Mouse (Mus musculus) embryo, embryonic 9.5 days (tissue): ENCODE results near the gene Helz.

Experiments used
- DNase-seq: peaks from one replicate; pipeline ENCODE4 v3.0.0-alpha.2; 2017; ENCODE audit errors: extremely low spot score

Gene Helz

DNA sequence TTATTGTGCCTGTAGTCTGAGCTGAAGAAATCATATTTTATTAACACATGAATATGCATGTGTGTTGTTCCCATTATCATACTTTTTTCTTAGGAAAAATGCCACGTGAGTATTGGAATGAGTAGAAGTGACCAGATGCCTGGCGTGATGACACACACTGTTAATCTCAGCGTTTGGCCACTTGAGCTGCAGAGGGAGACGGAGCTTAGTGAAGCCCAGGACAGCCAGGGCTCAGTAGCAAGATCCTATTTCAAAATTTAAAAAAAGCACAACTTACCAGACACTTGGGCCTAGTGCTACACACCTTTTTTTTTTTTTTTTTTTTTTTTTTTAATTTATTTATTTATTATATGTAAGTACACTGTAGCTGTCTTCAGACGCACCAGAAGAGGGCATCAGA, 68.0 kb downstream of the Helz start:
- DNase-seq, result no peak

DNA sequence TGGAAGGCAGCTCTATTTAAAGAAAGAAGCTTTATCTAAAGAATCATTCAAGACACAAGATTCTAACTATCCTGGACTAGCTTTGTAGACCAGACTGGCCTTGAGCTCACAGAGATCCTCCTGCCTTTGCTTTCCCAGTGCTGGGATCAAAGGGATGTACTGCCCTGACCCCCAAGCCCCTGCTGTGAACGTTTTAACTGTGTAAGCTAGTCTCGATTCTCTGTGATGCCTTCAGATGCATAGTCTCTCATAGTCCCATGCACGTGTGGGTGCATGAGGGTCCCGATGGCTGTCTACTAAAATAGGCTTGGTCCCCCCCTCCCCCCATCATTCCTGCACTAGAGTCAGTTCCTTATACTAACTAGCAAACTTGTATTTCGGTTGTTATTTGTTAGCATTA, 70.2 kb downstream of the Helz start:
- no peak for DNase-seq

- DNase-seq, result no peak
Measured at GRCm38 (mm10) chr11:107624661-107625060, 76.9 kb downstream of the Helz start.

DNA sequence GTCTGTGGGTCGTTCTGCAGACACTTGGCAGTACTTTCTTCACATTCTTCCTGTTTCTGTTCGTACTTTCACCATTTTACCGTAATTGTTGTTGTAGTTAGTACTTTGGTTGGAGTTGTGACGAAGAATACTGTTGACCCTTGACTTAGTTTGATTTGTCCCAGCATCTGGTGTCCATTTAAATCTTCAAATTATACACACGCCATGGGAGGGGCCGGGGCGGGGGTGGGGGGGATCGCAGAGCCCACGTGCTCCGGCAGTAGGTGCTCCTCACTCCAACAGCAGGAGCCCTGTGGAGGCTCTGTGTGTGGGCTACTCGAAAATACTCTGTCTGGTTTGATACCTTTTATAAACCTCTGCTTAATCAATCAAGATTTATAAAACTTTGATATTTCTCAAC, 78.0 kb downstream of the Helz start:
- no peak for DNase-seq

GRCm38 (mm10) chr11:107629504-107629903, 81.8 kb downstream of the Helz start:
- peak; percentile 67 for DNase-seq

DNA sequence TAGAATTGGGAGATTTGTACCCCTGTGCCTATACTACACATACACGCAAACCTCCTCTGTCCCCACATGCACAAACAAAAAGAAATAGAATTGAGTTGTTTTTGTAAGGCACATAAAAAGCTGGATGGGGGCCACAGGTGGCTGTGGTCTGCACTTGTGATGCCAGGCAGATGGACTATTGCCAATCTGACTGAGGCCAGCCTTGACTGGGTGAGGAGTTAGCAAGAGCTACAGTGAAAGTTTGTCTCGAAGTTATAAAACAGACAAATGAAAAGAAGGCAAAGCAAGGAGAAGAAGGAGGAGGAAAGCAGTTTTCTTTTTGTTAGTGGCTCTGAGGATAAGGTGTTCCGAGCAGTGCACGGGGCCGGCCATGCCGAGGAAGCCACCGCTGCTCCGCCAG, 82.2 kb downstream of the Helz start:
- DNase-seq, result no peak

GRCm38 (mm10) chr11:107631124-107631523, 83.4 kb downstream of the Helz start:
- no peak for DNase-seq

DNA sequence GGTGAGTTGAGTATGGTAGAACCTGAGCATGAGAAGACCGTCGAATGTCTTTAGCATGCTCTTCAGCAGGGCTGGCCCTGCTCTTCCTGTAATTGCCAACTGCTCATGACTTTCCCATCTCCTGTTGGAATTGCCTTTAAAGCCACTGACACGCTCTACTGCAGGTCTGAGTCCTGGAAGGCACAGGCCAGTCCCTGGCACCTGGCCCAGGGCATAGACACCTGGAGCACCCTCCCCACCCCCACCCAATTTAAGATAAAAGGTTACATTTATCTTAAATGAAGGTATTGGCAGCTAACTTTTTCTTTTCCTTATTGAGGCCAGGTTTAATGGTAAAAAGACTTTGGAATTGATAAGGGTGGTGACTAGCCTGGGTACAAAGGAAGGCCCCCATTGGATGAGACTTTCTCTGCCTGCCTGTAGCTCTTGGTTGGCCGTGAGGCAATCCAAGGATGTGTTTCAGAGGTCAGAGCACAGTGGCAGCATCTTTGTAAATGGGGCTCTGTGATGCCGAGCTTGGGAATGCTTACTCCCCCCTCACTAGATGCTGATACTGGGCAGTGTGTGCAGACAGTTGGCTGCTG, 85.9 kb downstream of the Helz start:
- DNase-seq, result no peak

- no peak for DNase-seq
Measured at GRCm38 (mm10) chr11:107638137-107638536, 90.4 kb downstream of the Helz start.

DNA sequence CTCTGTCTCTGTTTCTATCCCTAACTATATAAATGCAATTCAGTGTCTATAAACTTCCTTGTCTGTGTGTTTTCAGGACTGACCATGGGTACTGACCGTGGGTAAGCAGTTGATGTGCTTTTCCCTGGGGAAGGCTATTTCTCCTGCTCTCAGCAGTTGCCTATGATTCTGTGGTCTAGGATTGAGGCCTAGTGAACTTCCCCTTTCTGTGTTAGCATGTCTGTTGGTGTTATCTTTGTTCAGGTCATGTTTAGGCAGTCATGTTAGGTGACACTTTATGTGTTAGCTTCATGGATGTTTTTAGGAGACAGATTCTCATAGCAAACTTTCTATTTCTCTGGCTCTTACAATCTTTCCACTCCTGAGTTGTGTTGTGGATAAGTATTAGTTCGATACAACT, 91.9 kb downstream of the Helz start:
- no peak for DNase-seq

GRCm38 (mm10) chr11:107644461-107644860, 96.7 kb downstream of the Helz start:
- no peak for DNase-seq

GRCm38 (mm10) chr11:107647330-107647729, 99.6 kb downstream of the Helz start:
- no peak for DNase-seq

DNA sequence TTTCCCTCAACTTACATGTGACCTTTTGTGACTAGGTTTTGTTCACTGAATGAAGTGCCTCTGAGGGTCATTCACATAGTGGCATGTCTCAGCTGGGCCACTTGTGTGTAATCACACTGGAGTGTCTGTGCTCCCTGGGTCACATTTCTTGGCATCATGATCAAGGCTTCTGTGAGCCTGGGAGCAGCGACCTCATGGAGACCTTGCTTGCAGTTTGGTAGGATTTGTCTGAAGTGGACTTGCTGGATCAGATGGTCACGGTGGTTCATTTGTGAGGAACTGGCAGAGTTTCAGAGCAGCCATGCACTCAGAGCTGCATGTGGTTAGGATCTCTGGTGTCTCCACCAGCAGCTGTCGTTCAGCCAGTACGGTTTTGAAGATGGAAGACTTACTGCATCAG, 100.9 kb downstream of the Helz start:
- DNase-seq, result no peak

GRCm38 (mm10) chr11:107649458-107649857, 101.7 kb downstream of the Helz start:
- no peak for DNase-seq

DNA sequence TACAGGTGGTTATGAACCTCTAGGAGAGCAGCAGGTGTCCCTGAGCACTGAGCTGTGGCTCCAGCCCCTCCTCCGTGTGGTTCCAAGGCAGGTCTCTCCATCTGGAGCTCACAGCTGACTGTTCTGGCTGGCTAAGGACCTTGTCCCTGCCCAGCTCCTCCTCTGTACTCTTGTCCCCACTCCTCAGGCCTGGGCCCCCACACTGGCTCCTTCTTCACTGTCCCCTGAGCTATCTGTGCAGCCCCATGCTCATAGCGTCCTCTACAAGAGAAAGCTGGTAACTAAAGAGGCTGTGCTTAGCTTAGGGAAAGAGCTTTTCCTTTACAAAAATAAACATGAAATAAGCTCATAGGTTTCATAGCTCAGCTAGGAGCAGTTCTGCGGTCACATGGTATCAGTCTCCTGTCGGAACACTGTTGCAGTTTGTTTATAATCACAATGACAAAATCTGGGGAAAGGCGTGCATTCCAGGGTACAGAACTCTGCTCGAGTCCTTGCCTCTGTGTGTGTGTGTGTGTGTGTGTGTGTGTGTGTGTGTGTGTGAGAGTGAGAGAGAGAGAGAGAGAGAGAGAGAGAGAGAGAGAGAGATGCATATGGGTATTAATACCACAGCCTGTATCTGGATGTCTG, 102.8 kb downstream of the Helz start:
- no peak for DNase-seq

- DNase-seq, result no peak
Measured at GRCm38 (mm10) chr11:107651391-107651790, 103.7 kb downstream of the Helz start.

DNA sequence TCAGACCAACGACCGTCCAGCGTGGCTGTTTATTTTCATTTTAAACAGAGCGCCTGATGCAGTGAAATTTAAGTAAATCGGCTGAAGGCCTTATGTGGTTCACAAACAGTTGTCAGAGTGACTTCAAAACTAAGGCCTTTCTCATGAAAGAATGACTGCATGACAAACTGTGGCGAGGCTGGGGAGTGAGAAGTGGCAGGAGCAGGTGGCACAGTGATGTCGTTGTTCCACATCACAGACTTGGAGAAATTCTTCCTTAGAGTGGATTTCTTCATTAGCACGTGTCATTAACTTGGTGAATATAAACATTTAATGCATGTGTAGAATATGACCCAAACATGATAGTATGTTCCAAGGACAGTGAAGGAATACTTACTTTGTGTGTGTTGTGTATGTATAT, 104.4 kb downstream of the Helz start:
- DNase-seq, result no peak

GRCm38 (mm10) chr11:107655538-107655937, 107.8 kb downstream of the Helz start:
- no peak for DNase-seq

DNA sequence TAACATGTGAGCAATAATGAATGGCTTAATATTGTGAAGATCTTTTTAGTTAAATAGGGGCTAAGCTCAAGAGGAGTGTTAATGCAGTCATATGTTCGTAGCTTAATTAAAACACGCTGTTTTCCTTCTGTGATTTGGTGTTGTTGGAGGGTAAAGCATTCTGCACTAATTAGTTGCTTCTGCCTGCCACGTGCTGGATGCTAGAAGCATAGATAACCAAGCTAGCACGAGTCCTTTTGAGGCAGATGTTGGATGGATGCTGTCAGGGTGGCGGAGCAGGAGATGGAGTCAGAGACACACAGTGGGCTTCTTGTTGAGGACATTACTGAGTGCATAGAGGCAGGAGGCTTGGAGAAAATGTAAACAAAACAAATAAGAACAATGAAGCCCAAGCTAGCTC, 109.4 kb downstream of the Helz start:
- no peak for DNase-seq

GRCm38 (mm10) chr11:107660452-107660851, 112.7 kb downstream of the Helz start:
- no peak for DNase-seq

GRCm38 (mm10) chr11:107662666-107663065, 114.9 kb downstream of the Helz start:
- DNase-seq, result no peak

DNA sequence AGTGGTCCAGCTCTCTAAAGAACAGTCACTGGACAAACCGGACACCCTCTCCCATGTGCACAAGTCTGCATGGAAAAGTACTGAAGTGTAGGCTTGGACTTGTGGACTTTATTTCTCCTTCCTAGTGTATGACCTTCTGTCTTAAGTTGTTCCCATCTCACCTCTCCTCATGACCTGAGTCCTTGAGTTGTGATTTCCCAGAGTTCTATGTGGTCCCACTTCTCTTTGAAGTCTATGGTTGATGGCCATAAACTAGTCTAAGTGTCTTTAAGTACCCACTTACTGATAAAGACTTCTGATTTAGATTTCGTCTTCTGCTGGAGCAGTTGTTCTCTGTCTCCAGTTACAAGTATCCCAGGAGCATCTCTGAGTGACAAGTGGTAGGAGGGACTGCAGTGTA, 119.8 kb downstream of the Helz start:
- no peak for DNase-seq

DNA sequence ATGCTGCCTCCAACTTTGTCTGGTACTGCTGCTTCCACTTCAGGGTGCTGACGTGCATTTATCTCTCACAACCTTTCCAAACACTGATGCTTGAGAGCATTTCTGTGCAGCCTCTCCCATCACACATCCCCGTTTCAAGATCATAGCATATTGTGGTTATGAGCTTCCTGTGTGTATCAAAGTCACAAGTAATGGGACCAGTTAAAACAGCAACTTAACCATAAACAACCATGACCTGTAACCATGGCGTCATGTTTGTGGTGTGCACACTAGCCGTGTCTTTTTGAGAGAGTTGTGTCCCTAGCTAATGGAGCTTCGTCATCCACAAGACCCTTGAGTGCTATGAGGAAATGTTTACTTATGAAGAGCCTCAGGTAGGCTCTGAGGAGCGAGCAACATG, 120.5 kb downstream of the Helz start:
- DNase-seq, result no peak

DNA sequence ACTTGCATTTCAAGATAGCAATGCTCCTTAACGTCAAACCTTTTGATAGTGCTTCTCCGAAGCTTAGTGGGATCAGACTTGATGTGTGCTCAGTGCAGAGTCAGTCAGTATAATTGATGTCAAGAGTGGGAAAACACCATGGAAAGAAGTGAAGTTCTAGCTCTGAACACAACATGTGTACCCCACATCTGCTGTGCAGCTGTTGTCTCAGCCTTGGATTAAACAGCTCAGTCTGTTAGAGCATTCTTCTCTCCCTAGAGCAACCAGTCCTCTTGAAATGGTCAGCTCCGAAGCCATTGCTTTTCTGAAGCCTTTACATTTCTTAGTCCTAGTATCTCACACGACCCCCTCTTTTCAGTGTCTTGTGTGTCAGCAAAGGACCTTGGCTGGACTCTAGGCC, 121.2 kb downstream of the Helz start:
- DNase-seq, result no peak
